Mouse (Mus musculus): ENCODE results near the gene Lrrc42. TPM values are rescaled to one million over a fixed set of nuclear protein-coding genes. Genes with fewer than 3 reads are reported as not detected.
A peak's percentile ranks its signal among the peaks of the same experiment; 100 is the strongest.

Gene Lrrc42
- polyA plus RNA-seq, 1 experiment: 28.6 TPM

GRCm38 (mm10) chr4:107248061-107248460 lies 5.3 kb downstream of the Lrrc42 start:
- Histone ChIP-seq H3K36me3 (ENCODE audit: control insufficient read depth, insufficient read depth, low read length) (no peaks in the 10 kb centered on the region), H3K27me3 (ENCODE audit: control insufficient read depth, insufficient read depth, low read length) (no peaks in the 10 kb centered on the region), H3K27ac (ENCODE audit: control insufficient read depth, insufficient read depth, low read depth, low read length) (no peak overlapping the region), H3K4me3 (ENCODE audit: control insufficient read depth, low read depth, low read length) (no peak overlapping the region), H3K4me1 (ENCODE audit: control insufficient read depth, insufficient read depth, low read length) (peaks cover 7% of the 10 kb centered on the region)
- no peak for TF ChIP-seq POLR2A (IDR thresholded peaks at IDR 0.05; ENCODE audit: control insufficient read depth, low read depth, low read length)
- no peak for TF ChIP-seq CTCF (IDR thresholded peaks at IDR 0.05; ENCODE audit: control insufficient read depth, insufficient read depth, insufficient replicate concordance, low read depth, low read length)

GRCm38 (mm10) chr4:107247110-107247509 lies 6.2 kb downstream of the Lrrc42 start:
- H3K4me3 ChIP-seq (ENCODE audit: control insufficient read depth, low read depth, low read length): no peak overlapping the region
- H3K27ac ChIP-seq (ENCODE audit: control insufficient read depth, insufficient read depth, low read depth, low read length): no peak overlapping the region
- no peaks in the 10 kb centered on the region for H3K36me3 ChIP-seq (ENCODE audit: control insufficient read depth, insufficient read depth, low read length)
- no peak for TF ChIP-seq CTCF (IDR thresholded peaks at IDR 0.05; ENCODE audit: control insufficient read depth, insufficient read depth, insufficient replicate concordance, low read depth, low read length)
- TF ChIP-seq POLR2A (IDR thresholded peaks at IDR 0.05; ENCODE audit: control insufficient read depth, low read depth, low read length): no peak
- H3K27me3 ChIP-seq (ENCODE audit: control insufficient read depth, insufficient read depth, low read length): no peaks in the 10 kb centered on the region
- H3K4me1 ChIP-seq (ENCODE audit: control insufficient read depth, insufficient read depth, low read length): peaks cover 2% of the 10 kb centered on the region

- Histone ChIP-seq H3K4me1 (ENCODE audit: control insufficient read depth, insufficient read depth, low read length) (no peaks in the 10 kb centered on the region; the same call in none of the 2 replicates), H3K4me3 (ENCODE audit: control insufficient read depth, low read depth, low read length) (no peak overlapping the region), H3K27ac (ENCODE audit: control insufficient read depth, insufficient read depth, low read depth, low read length) (no peak overlapping the region), H3K27me3 (ENCODE audit: control insufficient read depth, insufficient read depth, low read length) (no peaks in the 10 kb centered on the region), H3K36me3 (ENCODE audit: control insufficient read depth, insufficient read depth, low read length) (no peaks in the 10 kb centered on the region)
- TF ChIP-seq POLR2A (IDR thresholded peaks at IDR 0.05; ENCODE audit: control insufficient read depth, low read depth, low read length) (no peak), CTCF (IDR thresholded peaks at IDR 0.05; ENCODE audit: control insufficient read depth, insufficient read depth, insufficient replicate concordance, low read depth, low read length) (no peak)
Measured at GRCm38 (mm10) chr4:107246040-107246439, 7.3 kb downstream of the Lrrc42 start.

DNA sequence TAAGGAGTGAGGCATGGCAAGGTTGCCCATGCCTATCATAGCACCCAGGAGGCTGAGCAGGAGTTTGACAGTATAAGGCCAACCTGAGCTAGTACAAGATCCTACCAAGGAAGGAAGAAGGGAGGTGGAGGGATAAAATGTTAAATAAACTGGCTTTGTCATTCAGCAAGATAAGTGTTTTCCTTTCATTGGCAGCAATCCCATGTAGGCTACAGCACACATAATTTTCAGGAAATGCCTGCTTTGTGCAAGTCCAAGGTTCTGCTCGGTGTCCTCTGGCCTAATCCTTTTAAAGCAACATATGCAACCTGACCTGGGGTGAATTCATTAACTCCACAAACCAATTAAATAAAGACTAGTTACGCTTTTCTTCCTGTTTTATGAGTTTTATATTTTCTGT lies 8.0 kb downstream of the Lrrc42 start:
- no peaks in the 10 kb centered on the region for H3K27me3 ChIP-seq (ENCODE audit: control insufficient read depth, insufficient read depth, low read length)
- TF ChIP-seq CTCF (IDR thresholded peaks at IDR 0.05; ENCODE audit: control insufficient read depth, insufficient read depth, insufficient replicate concordance, low read depth, low read length): no peak
- no peak for TF ChIP-seq POLR2A (IDR thresholded peaks at IDR 0.05; ENCODE audit: control insufficient read depth, low read depth, low read length)

DNA sequence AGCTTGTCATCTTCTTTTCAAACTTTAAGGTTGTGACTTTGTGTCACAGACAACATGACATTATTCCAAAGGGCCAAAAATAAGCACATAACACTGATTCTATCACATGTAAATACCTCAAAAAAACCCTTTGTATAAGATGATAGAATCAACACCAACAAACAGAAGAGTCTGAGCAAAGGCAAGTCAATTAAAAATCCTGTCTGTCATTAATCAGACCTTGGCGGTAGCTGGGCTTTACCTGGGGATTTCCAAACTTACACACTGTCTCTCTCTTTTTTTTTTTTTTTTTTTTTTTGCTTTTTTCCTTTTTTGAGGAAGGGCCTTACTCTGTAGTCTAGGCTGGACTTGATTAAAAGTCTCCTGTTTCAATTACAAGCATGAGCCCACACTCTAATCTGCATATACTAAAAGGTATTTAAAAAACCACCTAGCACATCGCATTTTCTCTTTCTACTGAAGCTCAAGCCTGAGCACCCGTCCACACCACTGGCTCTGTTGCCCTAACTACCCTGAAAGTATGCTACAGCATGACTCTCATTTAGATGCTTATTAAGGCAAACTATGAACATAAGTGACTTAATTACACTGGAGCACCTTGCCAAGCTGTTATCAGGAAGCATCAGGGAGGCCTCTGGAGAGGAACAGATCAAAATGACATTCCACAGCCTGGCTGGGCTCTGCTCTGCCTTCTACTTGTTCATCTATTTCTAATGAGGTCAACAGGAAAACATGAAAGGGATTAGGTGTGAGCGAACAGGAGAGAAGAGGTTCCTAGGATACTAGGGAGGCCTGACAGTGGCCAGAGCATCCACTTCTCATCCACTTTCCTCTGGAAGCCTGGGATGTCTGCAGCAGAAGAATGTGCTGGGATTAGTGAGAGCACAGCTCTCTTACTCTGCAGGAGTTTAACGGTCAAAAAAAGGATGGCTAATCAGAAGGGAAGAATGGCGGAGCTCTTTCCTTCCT lies 9.7 kb downstream of the Lrrc42 start:
- no peak overlapping the region for H3K27ac ChIP-seq (ENCODE audit: control insufficient read depth, insufficient read depth, low read depth, low read length)
- H3K27me3 ChIP-seq (ENCODE audit: control insufficient read depth, insufficient read depth, low read length): no peaks in the 10 kb centered on the region
- no peak for TF ChIP-seq POLR2A (IDR thresholded peaks at IDR 0.05; ENCODE audit: control insufficient read depth, low read depth, low read length)
- TF ChIP-seq CTCF (IDR thresholded peaks at IDR 0.05; ENCODE audit: control insufficient read depth, insufficient read depth, insufficient replicate concordance, low read depth, low read length): no peak
- no peak overlapping the region for H3K4me3 ChIP-seq (ENCODE audit: control insufficient read depth, low read depth, low read length)
- H3K36me3 ChIP-seq (ENCODE audit: control insufficient read depth, insufficient read depth, low read length): no peaks in the 10 kb centered on the region
- no peaks in the 10 kb centered on the region; the same call in 1 of the 2 replicates for H3K4me1 ChIP-seq (ENCODE audit: control insufficient read depth, insufficient read depth, low read length)

More for the DNA sequence above, 8.0 kb downstream of the Lrrc42 start:
- Histone ChIP-seq H3K4me3 (ENCODE audit: control insufficient read depth, low read depth, low read length) (no peak overlapping the region), H3K36me3 (ENCODE audit: control insufficient read depth, insufficient read depth, low read length) (no peaks in the 10 kb centered on the region), H3K27ac (ENCODE audit: control insufficient read depth, insufficient read depth, low read depth, low read length) (0 out of 2 replicates have a peak overlapping the region, but pooled peaks have one; percentile 29), H3K4me1 (ENCODE audit: control insufficient read depth, insufficient read depth, low read length) (no peaks in the 10 kb centered on the region; the same call in none of the 2 replicates)

GRCm38 (mm10) chr4:107240196-107240595 lies 13.1 kb downstream of the Lrrc42 start:
- H3K4me1 ChIP-seq (ENCODE audit: control insufficient read depth, insufficient read depth, low read length): no peaks in the 10 kb centered on the region
- no peaks in the 10 kb centered on the region; the same call in 1 of the 2 replicates for H3K36me3 ChIP-seq (ENCODE audit: control insufficient read depth, insufficient read depth, low read length)
- no peak overlapping the region for H3K27ac ChIP-seq (ENCODE audit: control insufficient read depth, insufficient read depth, low read depth, low read length)
- H3K4me3 ChIP-seq (ENCODE audit: control insufficient read depth, low read depth, low read length): no peak overlapping the region
- TF ChIP-seq CTCF (IDR thresholded peaks at IDR 0.05; ENCODE audit: control insufficient read depth, insufficient read depth, insufficient replicate concordance, low read depth, low read length) (no peak), POLR2A (IDR thresholded peaks at IDR 0.05; ENCODE audit: control insufficient read depth, low read depth, low read length) (no peak)
- no peaks in the 10 kb centered on the region for H3K27me3 ChIP-seq (ENCODE audit: control insufficient read depth, insufficient read depth, low read length)

- Histone ChIP-seq H3K27me3 (ENCODE audit: control insufficient read depth, insufficient read depth, low read length) (no peaks in the 10 kb centered on the region), H3K27ac (ENCODE audit: control insufficient read depth, insufficient read depth, low read depth, low read length) (no peak overlapping the region), H3K4me1 (ENCODE audit: control insufficient read depth, insufficient read depth, low read length) (no peaks in the 10 kb centered on the region), H3K4me3 (ENCODE audit: control insufficient read depth, low read depth, low read length) (no peak overlapping the region), H3K36me3 (ENCODE audit: control insufficient read depth, insufficient read depth, low read length) (peaks cover 5% of the 10 kb centered on the region)
- TF ChIP-seq POLR2A (IDR thresholded peaks at IDR 0.05; ENCODE audit: control insufficient read depth, low read depth, low read length) (no peak), CTCF (IDR thresholded peaks at IDR 0.05; ENCODE audit: control insufficient read depth, insufficient read depth, insufficient replicate concordance, low read depth, low read length) (no peak)
Measured at GRCm38 (mm10) chr4:107238253-107238652, 15.1 kb downstream of the Lrrc42 start.
